Mouse (Mus musculus): ENCODE data around the gene Pm20d1.

GRCm38 (mm10) chr1:131828297-131829126 lies 31.3 kb downstream of the Pm20d1 start:
- TF ChIP-seq CTCF (IDR thresholded peaks at IDR 0.05; ENCODE audit: low read depth) (no peak), EP300 (IDR thresholded peaks at IDR 0.05; ENCODE audit: low read depth) (no peak)

Measured in liver, postnatal 0 days (tissue).